Mouse (Mus musculus): ENCODE measurements around the gene Crcp. TPM values are rescaled to one million over a fixed set of nuclear protein-coding genes. Genes with fewer than 3 reads are reported as not detected.
A peak's percentile ranks its signal among the peaks of the same experiment; 100 is the strongest.

Crcp gene
- polyA plus RNA-seq, 1 experiment = 7.1 TPM

GRCm38 (mm10) chr5:130088612-130089011, 59.5 kb downstream of the Crcp start:
- Histone ChIP-seq H3K4me1 (ENCODE audit: control insufficient read depth, insufficient read depth, insufficient read length) (peaks cover 10% of the 10 kb centered on the region; the same call in 1 of the 2 replicates), H3K27me3 (ENCODE audit: control insufficient read depth, insufficient read depth, low read length) (no peaks in the 10 kb centered on the region), H3K36me3 (ENCODE audit: control insufficient read depth, insufficient read depth, low read length) (no peaks in the 10 kb centered on the region), H3K27ac (ENCODE audit: insufficient read depth, low read length) (no peak overlapping the region), H3K4me3 (ENCODE audit: extremely low read depth, insufficient read depth, insufficient read length) (no peak overlapping the region)
- TF ChIP-seq CTCF (IDR thresholded peaks at IDR 0.05; ENCODE audit: extremely low read depth, insufficient read depth, insufficient read length, insufficient replicate concordance) = no peak
- TF ChIP-seq POLR2A (IDR thresholded peaks at IDR 0.05; ENCODE audit: low read depth, low read length) = no peak
- WGBS = 80% methylated on average over 4 of the region's 4 CpGs
- DNase-seq (ENCODE audit: low read depth in 1 of 2, low spot score in 2 of 2) = no peak

GRCm38 (mm10) chr5:130089177-130089576, 60.1 kb downstream of the Crcp start:
- H3K4me1 ChIP-seq (ENCODE audit: control insufficient read depth, insufficient read depth, insufficient read length) = peaks cover 10% of the 10 kb centered on the region; the same call in 1 of the 2 replicates
- H3K27me3 ChIP-seq (ENCODE audit: control insufficient read depth, insufficient read depth, low read length) = no peaks in the 10 kb centered on the region
- peak in 1 of 2 experiments; percentile 19 for DNase-seq (ENCODE audit: low read depth in 1 of 2, low spot score in 2 of 2)
- H3K4me3 ChIP-seq (ENCODE audit: extremely low read depth, insufficient read depth, insufficient read length) = no peak overlapping the region
- TF ChIP-seq POLR2A (IDR thresholded peaks at IDR 0.05; ENCODE audit: low read depth, low read length) (no peak), CTCF (IDR thresholded peaks at IDR 0.05; ENCODE audit: extremely low read depth, insufficient read depth, insufficient read length, insufficient replicate concordance) (no peak)
- H3K36me3 ChIP-seq (ENCODE audit: control insufficient read depth, insufficient read depth, low read length) = no peaks in the 10 kb centered on the region
- H3K27ac ChIP-seq (ENCODE audit: insufficient read depth, low read length) = peak overlapping the region; percentile 67
- 22% methylated on average over 7 of the region's 7 CpGs for WGBS

- no peaks in the 10 kb centered on the region for H3K27me3 ChIP-seq (ENCODE audit: control insufficient read depth, insufficient read depth, low read length)
- DNase-seq (ENCODE audit: low read depth in 1 of 2, low spot score in 2 of 2) = peak in 1 of 2 experiments; percentile 48
- 55% methylated on average over 18 of the region's 18 CpGs for WGBS
- TF ChIP-seq CTCF (IDR thresholded peaks at IDR 0.05; ENCODE audit: extremely low read depth, insufficient read depth, insufficient read length, insufficient replicate concordance) (no peak), POLR2A (IDR thresholded peaks at IDR 0.05; ENCODE audit: low read depth, low read length) (no peak)
- no peaks in the 10 kb centered on the region for H3K36me3 ChIP-seq (ENCODE audit: control insufficient read depth, insufficient read depth, low read length)
- peak overlapping the region; percentile 67 for H3K27ac ChIP-seq (ENCODE audit: insufficient read depth, low read length)
- H3K4me1 ChIP-seq (ENCODE audit: control insufficient read depth, insufficient read depth, insufficient read length) = peaks cover 10% of the 10 kb centered on the region; the same call in 1 of the 2 replicates
- H3K4me3 ChIP-seq (ENCODE audit: extremely low read depth, insufficient read depth, insufficient read length) = no peak overlapping the region
Measured at GRCm38 (mm10) chr5:130089626-130090393, 60.7 kb downstream of the Crcp start.

- Histone ChIP-seq H3K36me3 (ENCODE audit: control insufficient read depth, insufficient read depth, low read length) (peaks cover 3% of the 10 kb centered on the region), H3K4me3 (ENCODE audit: extremely low read depth, insufficient read depth, insufficient read length) (no peak overlapping the region), H3K4me1 (ENCODE audit: control insufficient read depth, insufficient read depth, insufficient read length) (peaks cover 4% of the 10 kb centered on the region; the same call in 1 of the 2 replicates), H3K27me3 (ENCODE audit: control insufficient read depth, insufficient read depth, low read length) (no peaks in the 10 kb centered on the region), H3K27ac (ENCODE audit: insufficient read depth, low read length) (no peak overlapping the region)
- no peak for DNase-seq (ENCODE audit: low read depth in 1 of 2, low spot score in 2 of 2)
- 88% methylated on average over 12 of the region's 12 CpGs for WGBS
- TF ChIP-seq CTCF (IDR thresholded peaks at IDR 0.05; ENCODE audit: extremely low read depth, insufficient read depth, insufficient read length, insufficient replicate concordance) (no peak), POLR2A (IDR thresholded peaks at IDR 0.05; ENCODE audit: low read depth, low read length) (no peak)
Measured at GRCm38 (mm10) chr5:130096754-130097153, 67.7 kb downstream of the Crcp start.

- Histone ChIP-seq H3K36me3 (ENCODE audit: control insufficient read depth, insufficient read depth, low read length) (peaks cover 4% of the 10 kb centered on the region), H3K27ac (ENCODE audit: insufficient read depth, low read length) (no peak overlapping the region), H3K4me1 (ENCODE audit: control insufficient read depth, insufficient read depth, insufficient read length) (peaks cover 4% of the 10 kb centered on the region; the same call in 1 of the 2 replicates), H3K4me3 (ENCODE audit: extremely low read depth, insufficient read depth, insufficient read length) (no peak overlapping the region), H3K27me3 (ENCODE audit: control insufficient read depth, insufficient read depth, low read length) (no peaks in the 10 kb centered on the region)
- 85% methylated on average over 2 of the region's 2 CpGs for WGBS
- TF ChIP-seq CTCF (IDR thresholded peaks at IDR 0.05; ENCODE audit: extremely low read depth, insufficient read depth, insufficient read length, insufficient replicate concordance) = no peak
- DNase-seq (ENCODE audit: low read depth in 1 of 2, low spot score in 2 of 2) = no peak
Measured at GRCm38 (mm10) chr5:130097837-130098236, 68.7 kb downstream of the Crcp start.

- Histone ChIP-seq H3K36me3 (ENCODE audit: control insufficient read depth, insufficient read depth, low read length) (peaks cover 7% of the 10 kb centered on the region), H3K4me3 (ENCODE audit: extremely low read depth, insufficient read depth, insufficient read length) (no peak overlapping the region), H3K27me3 (ENCODE audit: control insufficient read depth, insufficient read depth, low read length) (no peaks in the 10 kb centered on the region), H3K27ac (ENCODE audit: insufficient read depth, low read length) (no peak overlapping the region), H3K4me1 (ENCODE audit: control insufficient read depth, insufficient read depth, insufficient read length) (peaks cover 4% of the 10 kb centered on the region; the same call in 1 of the 2 replicates)
- no peak for TF ChIP-seq POLR2A (IDR thresholded peaks at IDR 0.05; ENCODE audit: low read depth, low read length)
- TF ChIP-seq CTCF (IDR thresholded peaks at IDR 0.05; ENCODE audit: extremely low read depth, insufficient read depth, insufficient read length, insufficient replicate concordance) = no peak
- no peak for DNase-seq (ENCODE audit: low read depth in 1 of 2, low spot score in 2 of 2)
- 96% methylated on average over 17 of the region's 17 CpGs for WGBS
Measured at GRCm38 (mm10) chr5:130101724-130102123, 72.6 kb downstream of the Crcp start.

- H3K27ac ChIP-seq (ENCODE audit: insufficient read depth, low read length) = no peak overlapping the region
- DNase-seq (ENCODE audit: low read depth in 1 of 2, low spot score in 2 of 2) = no peak
- H3K4me3 ChIP-seq (ENCODE audit: extremely low read depth, insufficient read depth, insufficient read length) = no peak overlapping the region
- H3K36me3 ChIP-seq (ENCODE audit: control insufficient read depth, insufficient read depth, low read length) = peaks cover 6% of the 10 kb centered on the region
- TF ChIP-seq CTCF (IDR thresholded peaks at IDR 0.05; ENCODE audit: extremely low read depth, insufficient read depth, insufficient read length, insufficient replicate concordance) (no peak), POLR2A (IDR thresholded peaks at IDR 0.05; ENCODE audit: low read depth, low read length) (no peak)
- H3K27me3 ChIP-seq (ENCODE audit: control insufficient read depth, insufficient read depth, low read length) = no peaks in the 10 kb centered on the region
- WGBS = 93% methylated on average over 3 of the region's 3 CpGs
- H3K4me1 ChIP-seq (ENCODE audit: control insufficient read depth, insufficient read depth, insufficient read length) = no peaks in the 10 kb centered on the region
Measured at GRCm38 (mm10) chr5:130109348-130109747, 80.3 kb downstream of the Crcp start.

Other genes starting within 250 kb of the Crcp start
- gene Psph, start 241.8 kb upstream of the Crcp start, polyA plus RNA-seq (2012; rRNA removed) = 13.3 and 14.2 TPM in 2 replicates
- 9.5 and 11.5 TPM in 2 replicates for gene Sumf2, start 182.3 kb upstream of the Crcp start, polyA plus RNA-seq (2012; rRNA removed)
- gene Chchd2, start 141.8 kb upstream of the Crcp start, polyA plus RNA-seq (2012; rRNA removed) = 274 and 522 TPM in 2 replicates
- gene Zbed5, start 133.6 kb upstream of the Crcp start, polyA plus RNA-seq (2012; rRNA removed) = 0.56 and 0.65 TPM in 2 replicates
- 0.13 and 0.14 TPM in 2 replicates for gene Phkg1, start 130.7 kb upstream of the Crcp start, polyA plus RNA-seq (2012; rRNA removed)
- 2.4 and 4.9 TPM in 2 replicates for gene Nupr1l, start 120.8 kb upstream of the Crcp start, polyA plus RNA-seq (2012; rRNA removed)
- 7.5 and 8.1 TPM in 2 replicates for gene Vkorc1l1, start 87.3 kb upstream of the Crcp start, polyA plus RNA-seq (2012; rRNA removed)
- 39.9 and 46.2 TPM in 2 replicates for gene Gusb, start 26.2 kb upstream of the Crcp start, polyA plus RNA-seq (2012; rRNA removed)
- gene Asl, start within 50 bp of the Crcp start, polyA plus RNA-seq (2012; rRNA removed) = 18.0 and 22.4 TPM in 2 replicates
- 10.9 and 15.5 TPM in 2 replicates for gene Tpst1, start 44.0 kb downstream of the Crcp start, polyA plus RNA-seq (2012; rRNA removed)
- gene Kctd7, start 115.6 kb downstream of the Crcp start, polyA plus RNA-seq (2012; rRNA removed) = 5.2 and 8.9 TPM in 2 replicates
- 16.4 and 17.6 TPM in 2 replicates for gene Rabgef1, start 142.5 kb downstream of the Crcp start, polyA plus RNA-seq (2012; rRNA removed)
- gene Tmem248, start 187.8 kb downstream of the Crcp start, polyA plus RNA-seq (2012; rRNA removed) = 18.6 and 26.9 TPM in 2 replicates
- gene Sbds, start 226.2 kb downstream of the Crcp start, polyA plus RNA-seq (2012; rRNA removed) = 16.9 and 18.7 TPM in 2 replicates
- gene Tyw1, start 226.3 kb downstream of the Crcp start, polyA plus RNA-seq (2012; rRNA removed) = 7.9 and 9.0 TPM in 2 replicates